Mouse (Mus musculus) intestine, postnatal 0 days (tissue): ENCODE results near the gene Gm47985. TPM values are rescaled to one million over a fixed set of nuclear protein-coding genes. Genes with fewer than 3 reads are reported as not detected.
"Not testable (repeated sequence)": the region's sequence is repeated elsewhere in the genome, so short reads cannot be mapped to it uniquely, and the experiment has no call there.

Source experiments
- ATAC-seq: fragments of 200-750 bp; cut with Nextera tagmentation; 2 replicates; pipeline ENCODE4 v1.8.0; 2017; ENCODE audit warnings: mild to moderate bottlenecking, moderate TSS enrichment, moderate library complexity
- H3K27ac ChIP-seq: fragments of 300-500 bp; sonication (generic); 2 replicates; pipeline ENCODE4 v1.5.1; 2014; ENCODE audit warnings: mild to moderate bottlenecking, low read depth, low read length, moderate library complexity
- H3K27me3 ChIP-seq: fragments of 300-500 bp; sonication (generic); replicated peaks from 2 replicates; pipeline ENCODE4 v1.6.1; 2014; ENCODE audit warnings: low read length, mixed read lengths; ENCODE audit not compliant: control insufficient read depth, insufficient read depth
- H3K36me3 ChIP-seq: fragments of 300-500 bp; sonication (generic); 2 replicates; pipeline ENCODE4 v1.6.1; 2014; ENCODE audit warnings: mild to moderate bottlenecking, moderate library complexity; ENCODE audit not compliant: control insufficient read depth, insufficient read depth
- H3K4me1 ChIP-seq: fragments of 300-500 bp; sonication (generic); replicated peaks from 2 replicates; pipeline ENCODE4 v1.6.1; 2014; ENCODE audit warnings: antibody characterized with exemption, low read length, mixed read lengths; ENCODE audit not compliant: control insufficient read depth, insufficient read depth
- H3K4me2 ChIP-seq: fragments of 300-500 bp; sonication (generic); replicated peaks from 2 replicates; pipeline ENCODE4 v1.6.1; 2014; ENCODE audit warnings: low read depth, mild to moderate bottlenecking, moderate library complexity
- H3K4me3 ChIP-seq: fragments of 300-500 bp; sonication (generic); 2 replicates; pipeline ENCODE4 v1.5.1; 2014; ENCODE audit warnings: low read depth, low read length
- H3K9ac ChIP-seq: fragments of 300-500 bp; sonication (generic); 2 replicates; pipeline ENCODE4 v1.6.1; 2014; ENCODE audit warnings: mild to moderate bottlenecking, low read depth, low read length
- H3K9me3 ChIP-seq: fragments of 300-500 bp; sonication (generic); 2 replicates; pipeline ENCODE4 v1.6.1; 2016; ENCODE audit warnings: mixed run types; ENCODE audit not compliant: control insufficient read depth
- CTCF ChIP-seq: sonication (generic); IDR thresholded peaks from 2 replicates; pipeline ENCODE4 v1.5.1; 2016; ENCODE audit warnings: low read depth, mild to moderate bottlenecking, control low read depth, antibody characterized with exemption, moderate library complexity
- WGBS: fragments of 180-500 bp; shearing (Covaris S2); extraction: QIAGEN DNeasy Blood & Tissue Kit; methylation state at CpG from one replicate; pipeline ENCODE4 v1.1.7; 2014; 5-methylcytosine and 5-hydroxymethylcytosine counted together
- polyA plus RNA-seq: library from polyadenylated mRNA; unstranded; fragments of >200 nt; fragmentation: Nextera tagmentation; extraction: Ambion mirVana; gene quantifications from 2 replicates; pipeline ENCODE4 v1.2.1, GENCODE M21; 2015

Gene Gm47985
- polyA plus RNA-seq, 1 experiment from 2014 or later: 0.08 TPM

- H3K4me3 ChIP-seq, H3K9ac ChIP-seq, ATAC-seq, H3K27ac ChIP-seq, H3K36me3 ChIP-seq, H3K4me2 ChIP-seq, H3K9me3 ChIP-seq, H3K4me1 ChIP-seq, H3K27me3 ChIP-seq: not testable (repeated sequence)
These were observed 26.6 kb downstream of the Gm47985 start for GRCm38 (mm10) chr1:151208944-151209343.

- not testable (repeated sequence) for H3K4me1 ChIP-seq, H3K4me2 ChIP-seq, ATAC-seq, H3K27me3 ChIP-seq, H3K9me3 ChIP-seq, H3K36me3 ChIP-seq, H3K4me3 ChIP-seq, H3K9ac ChIP-seq, H3K27ac ChIP-seq
- 94% methylated on average over 4 of the region's 8 CpGs for WGBS
These were observed 27.6 kb downstream of the Gm47985 start, which contains the start of gene Gm47996 for GRCm38 (mm10) chr1:151209824-151210355. Gm47996 (plus strand) TSS chr1:151210131.

GRCm38 (mm10) chr1:151211666-151212065 lies 29.3 kb downstream of the Gm47985 start:
- not testable (repeated sequence) for ATAC-seq, H3K4me1 ChIP-seq, H3K9ac ChIP-seq, H3K36me3 ChIP-seq, H3K9me3 ChIP-seq, H3K4me2 ChIP-seq, H3K27ac ChIP-seq, H3K4me3 ChIP-seq, H3K27me3 ChIP-seq
- WGBS: 85% methylated on average over 5 of the region's 5 CpGs

- 61% methylated on average over 2 of the region's 2 CpGs for WGBS
- no peak overlapping the region for H3K27ac ChIP-seq
These were observed 32.5 kb downstream of the Gm47985 start for GRCm38 (mm10) chr1:151214862-151215261.

GRCm38 (mm10) chr1:151215985-151216384 lies 33.6 kb downstream of the Gm47985 start:
- no peaks in the 10 kb centered on the region for H3K9me3 ChIP-seq
- H3K9ac ChIP-seq: no peak overlapping the region
- H3K27ac ChIP-seq: no peak overlapping the region; the same call in 1 of the 2 replicates
- no peaks in the 10 kb centered on the region for H3K36me3 ChIP-seq
- TF ChIP-seq CTCF: no peak
- H3K27me3 ChIP-seq: no peaks in the 10 kb centered on the region
- peak overlapping the region; percentile 9; the same call in 1 of the 2 replicates for H3K4me2 ChIP-seq
- WGBS: 26% methylated on average over 1 of the region's 1 CpGs
- ATAC-seq: peak; percentile 54; the same call in 1 of the 2 replicates
- H3K4me1 ChIP-seq: peaks cover 3% of the 10 kb centered on the region; the same call in 1 of the 2 replicates
- H3K4me3 ChIP-seq: no peak overlapping the region

More at GRCm38 (mm10) chr1:151214862-151215261, 32.5 kb downstream of the Gm47985 start:
- Histone ChIP-seq H3K27me3 (no peaks in the 10 kb centered on the region), H3K4me3 (no peak overlapping the region), H3K4me1 (peaks cover 3% of the 10 kb centered on the region; the same call in 1 of the 2 replicates), H3K9ac (no peak overlapping the region), H3K4me2 (no peak overlapping the region), H3K9me3 (no peaks in the 10 kb centered on the region), H3K36me3 (no peaks in the 10 kb centered on the region)
- TF ChIP-seq CTCF: no peak
- no peak for ATAC-seq

- Histone ChIP-seq H3K4me2 (peak overlapping the region; percentile 9; the same call in 1 of the 2 replicates), H3K36me3 (no peaks in the 10 kb centered on the region), H3K27ac (no peak overlapping the region; the same call in none of the 2 replicates), H3K27me3 (no peaks in the 10 kb centered on the region), H3K9me3 (no peaks in the 10 kb centered on the region), H3K9ac (no peak overlapping the region), H3K4me3 (no peak overlapping the region), H3K4me1 (peaks cover 3% of the 10 kb centered on the region; the same call in 1 of the 2 replicates)
- no peak for TF ChIP-seq CTCF
- 0 out of 2 replicates have a peak, but pooled peaks have one; percentile 25 for ATAC-seq
- 40% methylated on average over 3 of the region's 3 CpGs for WGBS
These were observed 34.1 kb downstream of the Gm47985 start for GRCm38 (mm10) chr1:151216417-151216816.
